Mouse (Mus musculus): ENCODE measurements around the gene Trp53.
"Not testable (repeated sequence)": the region's sequence is repeated elsewhere in the genome, so short reads cannot be mapped to it uniquely, and the experiment has no call there.

Gene Trp53

GRCm38 (mm10) chr11:69601768-69602167 lies 21.6 kb downstream of the Trp53 start:
- DNase-seq = no peak

- no peak for DNase-seq
Observed at GRCm38 (mm10) chr11:69603516-69603915, 23.4 kb downstream of the Trp53 start.

GRCm38 (mm10) chr11:69604347-69604746 lies 24.2 kb downstream of the Trp53 start:
- no peak for DNase-seq

- peak; percentile 40 for DNase-seq
Observed at GRCm38 (mm10) chr11:69604795-69605664, 24.9 kb downstream of the Trp53 start.

- peak; percentile 83 for DNase-seq
Observed at GRCm38 (mm10) chr11:69605726-69606490, 25.7 kb downstream of the Trp53 start, which contains the start of gene Atp1b2. Atp1b2 (minus strand) TSS chr11:69605942.

- no peak for DNase-seq
Observed at GRCm38 (mm10) chr11:69606491-69606795, 26.3 kb downstream of the Trp53 start.

- no peak for DNase-seq
Observed at GRCm38 (mm10) chr11:69606832-69607231, 26.7 kb downstream of the Trp53 start.

GRCm38 (mm10) chr11:69608525-69608924 lies 28.4 kb downstream of the Trp53 start:
- no peak for DNase-seq

- DNase-seq = no peak
Observed at GRCm38 (mm10) chr11:69609416-69609815, 29.3 kb downstream of the Trp53 start.

- DNase-seq = no peak
Observed at GRCm38 (mm10) chr11:69610899-69611298, 30.7 kb downstream of the Trp53 start.

GRCm38 (mm10) chr11:69613553-69614256 lies 33.5 kb downstream of the Trp53 start:
- peak; percentile 54 for DNase-seq

- DNase-seq = not testable (repeated sequence)
Observed at GRCm38 (mm10) chr11:69614257-69614588, 34.1 kb downstream of the Trp53 start.

- DNase-seq = no peak
Observed at GRCm38 (mm10) chr11:69616781-69617180, 36.6 kb downstream of the Trp53 start.

GRCm38 (mm10) chr11:69617805-69618204 lies 37.6 kb downstream of the Trp53 start, which contains the start of gene Shbg:
Shbg (minus strand) TSS chr11:69617905.
- DNase-seq = no peak

GRCm38 (mm10) chr11:69620394-69621081 lies 40.4 kb downstream of the Trp53 start:
- no peak for DNase-seq

- DNase-seq = no peak
Observed at GRCm38 (mm10) chr11:69621571-69622268, 41.6 kb downstream of the Trp53 start, which contains the start of gene Sat2. Sat2 (plus strand) TSS chr11:69622024.

GRCm38 (mm10) chr11:69622406-69622805 lies 42.2 kb downstream of the Trp53 start:
- no peak for DNase-seq

- DNase-seq = no peak
Observed at GRCm38 (mm10) chr11:69623006-69623405, 42.8 kb downstream of the Trp53 start.

- DNase-seq = not testable (repeated sequence)
Observed at GRCm38 (mm10) chr11:69624339-69624738, 44.2 kb downstream of the Trp53 start.

GRCm38 (mm10) chr11:69628286-69628685 lies 48.1 kb downstream of the Trp53 start:
- DNase-seq = peak; percentile 53

GRCm38 (mm10) chr11:69629802-69630201 lies 49.6 kb downstream of the Trp53 start:
- no peak for DNase-seq
